In genomic region chr19:36897778-36898177, GRCm38 (mm10) we compare ENCODE assay signal across 9 mouse cellular contexts. TPM values are rescaled to one million over a fixed set of nuclear protein-coding genes. Genes with fewer than 3 reads are reported as not detected.
A peak's percentile ranks its signal among the peaks of the same experiment; 100 is the strongest.
DNase-seq lines count a peak whose midpoint lies in the region; ATAC-seq and TF ChIP-seq lines count a peak whose summit lies in the region.
"Had no signal": no experiment of that assay in that cellular context is flagged by ENCODE, and none has a peak within 500 bp of the region (broad histone marks: within the 10 kb centered on the region; RNA-seq: fewer than 3 reads in every experiment).

No protein-coding gene starts in this region.

- no peak overlapping the region for H3K4me2 ChIP-seq in heart, postnatal 0 days (ENCODE audit: low read depth, low read length)
- H3K4me2 ChIP-seq in embryonic facial prominence, embryonic 14.5 days (ENCODE audit: low read depth, low read length): no peak overlapping the region

- H3K36me3 ChIP-seq in heart, postnatal 0 days (replicated peaks; ENCODE audit: control insufficient read depth, insufficient read depth, low read length): peaks cover 21% of the 10 kb centered on the region
- peaks cover 11% of the 10 kb centered on the region for H3K36me3 ChIP-seq in thymus, adult 2 months (ENCODE audit: control insufficient read depth, insufficient read depth, low read length)
- peaks cover 21% of the 10 kb centered on the region for H3K36me3 ChIP-seq in embryonic facial prominence, embryonic 14.5 days (ENCODE audit: control insufficient read depth, insufficient read depth, low read length)

- TF ChIP-seq EP300 in heart, postnatal 0 days (IDR thresholded peaks at IDR 0.05; ENCODE audit: low read depth): no peak

- ATAC-seq in heart, postnatal 0 days (ENCODE audit: insufficient read depth, low read depth): no peak
- no peak for ATAC-seq in embryonic facial prominence, embryonic 14.5 days (ENCODE audit: low read depth)
- peak; percentile 60 for ATAC-seq in megakaryocyte-erythroid progenitor cell, adult 5-6 weeks (replicated peaks; ENCODE audit: low FRiP score, low TSS enrichment, poor library complexity, severe bottlenecking)
- ATAC-seq in megakaryocyte, adult 5-6 weeks (ENCODE audit: poor library complexity, severe bottlenecking): no peak

- no peaks in the 10 kb centered on the region for H3K27me3 ChIP-seq in heart, postnatal 0 days (ENCODE audit: control insufficient read depth, insufficient read depth, low read length)
- H3K27me3 ChIP-seq in thymus, adult 2 months (ENCODE audit: control insufficient read depth, insufficient read depth, low read length): no peaks in the 10 kb centered on the region
- H3K27me3 ChIP-seq in embryonic facial prominence, embryonic 14.5 days (replicated peaks; ENCODE audit: control insufficient read depth, insufficient read depth, low read length): no peaks in the 10 kb centered on the region
- H3K27me3 ChIP-seq: neural tube, embryonic 12.5 days had no signal

- no peaks in the 10 kb centered on the region for H3K9me3 ChIP-seq in heart, postnatal 0 days (replicated peaks; ENCODE audit: control insufficient read depth, low read length)
- H3K9me3 ChIP-seq in embryonic facial prominence, embryonic 14.5 days (ENCODE audit: control insufficient read depth, low read length): no peaks in the 10 kb centered on the region
- H3K9me3 ChIP-seq: neural tube, embryonic 12.5 days had no signal

- DNase-seq in heart, postnatal 0 days (ENCODE audit: low spot score): no peak
- no peak for DNase-seq in heart, adult 18-20 months
- peak; percentile 23 for DNase-seq in thymus, adult 2 months
- no peak for DNase-seq in thymus, adult 18-20 months
- DNase-seq in embryonic facial prominence, embryonic 14.5 days (ENCODE audit: low spot score): peak; percentile 55
- no peak for DNase-seq in right cerebral cortex, adult 18-20 months

- TF ChIP-seq POLR2A in thymus, adult 2 months (IDR thresholded peaks at IDR 0.05; ENCODE audit: control insufficient read depth, extremely low read depth, insufficient read depth, low read length, poor library complexity): no peak

- no peak overlapping the region for H3K4me3 ChIP-seq in heart, postnatal 0 days (ENCODE audit: low read depth, low read length)
- H3K4me3 ChIP-seq in thymus, adult 2 months (ENCODE audit: control insufficient read depth, insufficient read depth, low read length): no peak overlapping the region
- no peak overlapping the region for H3K4me3 ChIP-seq in embryonic facial prominence, embryonic 14.5 days (ENCODE audit: low read depth, low read length)
- H3K4me3 ChIP-seq: neural tube, embryonic 12.5 days had no signal

- H3K4me1 ChIP-seq in heart, postnatal 0 days (ENCODE audit: control insufficient read depth, insufficient read depth): no peaks in the 10 kb centered on the region
- H3K4me1 ChIP-seq in thymus, adult 2 months (replicated peaks; ENCODE audit: control insufficient read depth, insufficient read depth, low read length): no peaks in the 10 kb centered on the region
- H3K4me1 ChIP-seq in embryonic facial prominence, embryonic 14.5 days (ENCODE audit: control insufficient read depth, insufficient read depth, low read length): no peaks in the 10 kb centered on the region

- no peak overlapping the region for H3K27ac ChIP-seq in heart, postnatal 0 days (ENCODE audit: low read depth)
- no peak overlapping the region for H3K27ac ChIP-seq in thymus, adult 2 months (ENCODE audit: control insufficient read depth, insufficient read depth, low read length)
- no peak overlapping the region for H3K27ac ChIP-seq in embryonic facial prominence, embryonic 14.5 days (replicated peaks; ENCODE audit: low read depth, low read length)

- 53% methylated on average over 9 of the region's 9 CpGs for WGBS in heart, postnatal 0 days
- WGBS in thymus, adult 2 months: 80% methylated on average over 9 of the region's 9 CpGs
- WGBS in embryonic facial prominence, embryonic 14.5 days: 47% methylated on average over 9 of the region's 9 CpGs

- no peak overlapping the region for H3K9ac ChIP-seq in heart, postnatal 0 days (replicated peaks; ENCODE audit: low read depth, low read length)
- H3K9ac ChIP-seq in embryonic facial prominence, embryonic 14.5 days (ENCODE audit: low read depth, low read length): no peak overlapping the region
- H3K9ac ChIP-seq: neural tube, embryonic 12.5 days had no signal

- TF ChIP-seq CTCF in heart, postnatal 0 days (IDR thresholded peaks at IDR 0.05; ENCODE audit: low read depth): peak; percentile 47
- TF ChIP-seq CTCF in thymus, adult 2 months (IDR thresholded peaks at IDR 0.05; ENCODE audit: borderline replicate concordance, control insufficient read depth, extremely low read depth, insufficient read depth, low read length, poor library complexity): peak; percentile 18; the same call in 1 of the 2 replicates

RNA-seq across cellular contexts. Expression of gene Fgfbp3, which starts 21.6 kb away (rescaled TPM):
- 3.9 and 4.6 TPM in 2 replicates for total RNA-seq in heart, postnatal 0 days (2014; rRNA removed; ENCODE audit: low replicate concordance)
- 5.8 and 6.0 TPM in 2 replicates for polyA plus RNA-seq in heart, postnatal 0 days (2015; fragmentation: Nextera tagmentation; extraction: Ambion mirVana)
- total RNA-seq in heart, adult 18-20 months (2021): 1 to 10 TPM; 2.1 to 2.2 TPM
- 7.1 and 10.5 TPM in 2 replicates for polyA plus RNA-seq in thymus, adult 2 months (2012; rRNA removed)
- 3.3 and 4.1 TPM in 2 replicates for polyA plus RNA-seq in embryonic facial prominence, embryonic 14.5 days (2014; fragmentation: Nextera tagmentation; extraction: Ambion mirVana)
- 4.0 and 5.2 TPM in 2 replicates for total RNA-seq in megakaryocyte-erythroid progenitor cell, adult 5-6 weeks (2014; fragmentation: Nextera tagmentation)
- 6.0 and 10.6 TPM in 2 replicates for total RNA-seq in megakaryocyte-erythroid progenitor cell, adult 5-6 weeks (2017)
- total RNA-seq in megakaryocyte, adult 5-6 weeks (2015): 0.42 and 0.84 TPM in 2 replicates
- 0.24 and 0.81 TPM in 2 replicates for total RNA-seq in megakaryocyte, adult 5-6 weeks (2017)

RNA-seq across cellular contexts. Expression of gene Btaf1, which starts 28.1 kb away (rescaled TPM):
- total RNA-seq in heart, postnatal 0 days (2014; rRNA removed; ENCODE audit: low replicate concordance): 12.0 and 12.6 TPM in 2 replicates
- 2.9 and 3.0 TPM in 2 replicates for polyA plus RNA-seq in heart, postnatal 0 days (2015; fragmentation: Nextera tagmentation; extraction: Ambion mirVana)
- 10 to 100 TPM; 12.7 to 14.2 TPM for total RNA-seq in heart, adult 18-20 months (2021)
- 9.0 and 9.8 TPM in 2 replicates for polyA plus RNA-seq in thymus, adult 2 months (2012; rRNA removed)
- 12.2 and 12.5 TPM in 2 replicates for polyA plus RNA-seq in embryonic facial prominence, embryonic 14.5 days (2014; fragmentation: Nextera tagmentation; extraction: Ambion mirVana)
- total RNA-seq in megakaryocyte-erythroid progenitor cell, adult 5-6 weeks (2014; fragmentation: Nextera tagmentation): 68.1 and 86.4 TPM in 2 replicates
- total RNA-seq in megakaryocyte-erythroid progenitor cell, adult 5-6 weeks (2017): 131 and 145 TPM in 2 replicates
- total RNA-seq in megakaryocyte, adult 5-6 weeks (2015): 24.3 and 30.8 TPM in 2 replicates
- total RNA-seq in megakaryocyte, adult 5-6 weeks (2017): 44.2 and 50.4 TPM in 2 replicates

Comparison
In these comparisons a context has a peak if more than half of its experiments do, and no peak if none do; other contexts are left out.
1. DNase-seq: peak in thymus, adult 2 months (single experiment) and embryonic facial prominence, embryonic 14.5 days (single experiment); none in heart, postnatal 0 days (single experiment), heart, adult 18-20 months (0 of 2), thymus, adult 18-20 months (0 of 2) and right cerebral cortex, adult 18-20 months (single experiment).